ENCODE assay signal across 10 mouse cellular contexts in genomic region chr12:24734828-24735394, GRCm38 (mm10). TPM values are rescaled to one million over a fixed set of nuclear protein-coding genes. Genes with fewer than 3 reads are reported as not detected.
DNase-seq lines count a peak whose midpoint lies in the region; ATAC-seq and TF ChIP-seq lines count a peak whose summit lies in the region.
"Had no signal": no experiment of that assay in that cellular context is flagged by ENCODE, and none has a peak within 500 bp of the region (broad histone marks: within the 10 kb centered on the region; RNA-seq: fewer than 3 reads in every experiment).

No protein-coding gene starts in this region.

- no peak for TF ChIP-seq CTCF in heart, postnatal 0 days (IDR thresholded peaks at IDR 0.05; ENCODE audit: low read depth)

- H3K4me1 ChIP-seq in heart, postnatal 0 days (ENCODE audit: control insufficient read depth, insufficient read depth) = no peaks in the 10 kb centered on the region
- peaks cover 4% of the 10 kb centered on the region; the same call in 1 of the 2 replicates for H3K4me1 ChIP-seq in heart, embryonic 10.5 days
- H3K4me1 ChIP-seq in hindbrain, embryonic 16.5 days (ENCODE audit: control insufficient read depth, insufficient read depth, low read depth, low read length) = no peaks in the 10 kb centered on the region; the same call in 1 of the 2 replicates
- H3K4me1 ChIP-seq: embryonic facial prominence, embryonic 13.5 days; liver, embryonic 15.5 days had no signal

- DNase-seq in heart, postnatal 0 days (ENCODE audit: low spot score) = peak; percentile 29
- DNase-seq in heart, embryonic 10.5 days (ENCODE audit: low spot score) = no peak
- peak; percentile 73 for DNase-seq in urinary bladder, postnatal 14 days (ENCODE audit: low spot score)
- no peak for DNase-seq in urinary bladder, adult 2 months (ENCODE audit: low spot score)
- no peak for DNase-seq in frontal cortex, postnatal 14 days (ENCODE audit: low spot score in 2 of 2)
- DNase-seq in natural killer cell, adult 2 months (ENCODE audit: low spot score in 2 of 2) = no peak

- H3K4me2 ChIP-seq in heart, postnatal 0 days (ENCODE audit: low read depth, low read length) = no peak overlapping the region
- no peak overlapping the region for H3K4me2 ChIP-seq in hindbrain, embryonic 16.5 days (ENCODE audit: low read length)
- no peak overlapping the region for H3K4me2 ChIP-seq in myocyte (ENCODE audit: low read depth)
- H3K4me2 ChIP-seq: embryonic facial prominence, embryonic 13.5 days; liver, embryonic 15.5 days had no signal

- WGBS in heart, postnatal 0 days = 61% methylated on average over 13 of the region's 13 CpGs
- WGBS in heart, embryonic 10.5 days = 79% methylated on average over 13 of the region's 13 CpGs
- 66% methylated on average over 13 of the region's 13 CpGs for WGBS in hindbrain, embryonic 16.5 days

- no peak for TF ChIP-seq POLR2A in myocyte (IDR thresholded peaks at IDR 0.05; ENCODE audit: insufficient read length, low read depth)

- H3ac ChIP-seq in myocyte (ENCODE audit: control insufficient read depth, insufficient read length) = no peak overlapping the region

- no peak; the same call in 1 of the 2 replicates for ATAC-seq in heart, postnatal 0 days (ENCODE audit: insufficient read depth, low read depth)
- ATAC-seq in hindbrain, embryonic 16.5 days = peak; percentile 79

- no peak overlapping the region for H3K27ac ChIP-seq in heart, postnatal 0 days (ENCODE audit: low read depth)
- H3K27ac ChIP-seq in heart, embryonic 10.5 days = no peak overlapping the region
- peak overlapping the region; percentile 2; the same call in 1 of the 2 replicates for H3K27ac ChIP-seq in hindbrain, embryonic 16.5 days (ENCODE audit: low read depth, low read length)
- H3K27ac ChIP-seq: embryonic facial prominence, embryonic 13.5 days; liver, embryonic 15.5 days had no signal

- H3K9ac ChIP-seq in heart, postnatal 0 days (replicated peaks; ENCODE audit: low read depth, low read length) = no peak overlapping the region
- H3K9ac ChIP-seq in hindbrain, embryonic 16.5 days (ENCODE audit: low read depth, low read length) = no peak overlapping the region
- H3K9ac ChIP-seq: embryonic facial prominence, embryonic 13.5 days; liver, embryonic 15.5 days had no signal

- H3K4me3 ChIP-seq in heart, postnatal 0 days (ENCODE audit: low read depth, low read length) = no peak overlapping the region
- H3K4me3 ChIP-seq in heart, embryonic 10.5 days = no peak overlapping the region
- no peak overlapping the region for H3K4me3 ChIP-seq in hindbrain, embryonic 16.5 days (ENCODE audit: low read length)
- no peak overlapping the region for H3K4me3 ChIP-seq in myocyte
- H3K4me3 ChIP-seq: embryonic facial prominence, embryonic 13.5 days; liver, embryonic 15.5 days had no signal

- no peaks in the 10 kb centered on the region for H3K36me3 ChIP-seq in heart, postnatal 0 days (replicated peaks; ENCODE audit: control insufficient read depth, insufficient read depth, low read length)
- H3K36me3 ChIP-seq in heart, embryonic 10.5 days = no peaks in the 10 kb centered on the region
- H3K36me3 ChIP-seq in hindbrain, embryonic 16.5 days (ENCODE audit: control insufficient read depth, insufficient read depth, low read length) = no peaks in the 10 kb centered on the region
- H3K36me3 ChIP-seq in myocyte (ENCODE audit: control insufficient read depth, insufficient read depth) = no peaks in the 10 kb centered on the region
- H3K36me3 ChIP-seq: embryonic facial prominence, embryonic 13.5 days; liver, embryonic 15.5 days had no signal

- TF ChIP-seq EP300 in heart, postnatal 0 days (IDR thresholded peaks at IDR 0.05; ENCODE audit: low read depth) = no peak

- H3K27me3 ChIP-seq in heart, postnatal 0 days (ENCODE audit: control insufficient read depth, insufficient read depth, low read length) = no peaks in the 10 kb centered on the region
- H3K27me3 ChIP-seq in heart, embryonic 10.5 days (ENCODE audit: insufficient read depth, poor library complexity, severe bottlenecking) = no peaks in the 10 kb centered on the region
- H3K27me3 ChIP-seq in hindbrain, embryonic 16.5 days (replicated peaks; ENCODE audit: control insufficient read depth, insufficient read depth, low read length) = no peaks in the 10 kb centered on the region
- H3K27me3 ChIP-seq in myocyte (ENCODE audit: control insufficient read depth, insufficient read depth, insufficient read length) = no peaks in the 10 kb centered on the region
- H3K27me3 ChIP-seq: embryonic facial prominence, embryonic 13.5 days; liver, embryonic 15.5 days had no signal

- no peaks in the 10 kb centered on the region for H3K9me3 ChIP-seq in heart, postnatal 0 days (replicated peaks; ENCODE audit: control insufficient read depth, low read length)
- H3K9me3 ChIP-seq in heart, embryonic 10.5 days = no peaks in the 10 kb centered on the region
- no peaks in the 10 kb centered on the region for H3K9me3 ChIP-seq in hindbrain, embryonic 16.5 days (ENCODE audit: control insufficient read depth, low read length)
- H3K9me3 ChIP-seq: embryonic facial prominence, embryonic 13.5 days; liver, embryonic 15.5 days had no signal

- H3K79me2 ChIP-seq in myocyte (ENCODE audit: control insufficient read depth, insufficient read depth) = no peaks in the 10 kb centered on the region

TF ChIP-seq in myocyte, 11 proteins besides CTCF, POLR2A, EP300 and RAD21:
- peak; percentile 58; the same call in 1 of the 2 replicates for TF ChIP-seq CEBPB (IDR thresholded peaks at IDR 0.05; ENCODE audit: insufficient read depth, poor library complexity, severe bottlenecking)
- TF ChIP-seq MYOG (IDR thresholded peaks at IDR 0.05; ENCODE audit: control insufficient read depth in 1 of 3, insufficient read depth in 1 of 3, insufficient read length in 2 of 3, low read depth in 2 of 3) = peak in 2 of 3 experiments; percentile 7 to 62
- TF ChIP-seq SRF (IDR thresholded peaks at IDR 0.05; ENCODE audit: control insufficient read depth, insufficient read length, low read depth) = no peak
- peak in 2 of 3 experiments; percentile 44 to 87 for TF ChIP-seq MYOD1 (IDR thresholded peaks at IDR 0.05; ENCODE audit: control insufficient read depth in 1 of 3, insufficient read length in 2 of 3, low read depth in 2 of 3)

RNA-seq across cellular contexts. Expression of gene Rrm2, which starts 26.9 kb away (rescaled TPM):
- total RNA-seq in heart, postnatal 0 days (2014; rRNA removed; ENCODE audit: low replicate concordance) = 76.8 and 78.0 TPM in 2 replicates
- polyA plus RNA-seq in heart, postnatal 0 days (2015; fragmentation: Nextera tagmentation; extraction: Ambion mirVana) = 81.8 and 90.3 TPM in 2 replicates
- 307 TPM in 2 replicates for polyA plus RNA-seq in heart, embryonic 10.5 days (2016; fragmentation: Nextera tagmentation; extraction: Ambion mirVana)
- 3.9 and 4.0 TPM in 2 replicates for polyA plus RNA-seq in urinary bladder, adult 2 months (2012; rRNA removed)
- 54.2 and 66.2 TPM in 2 replicates for polyA plus RNA-seq in hindbrain, embryonic 16.5 days (2015; fragmentation: Nextera tagmentation; extraction: Ambion mirVana)
- 73.0 TPM for polyA plus RNA-seq in myocyte (2012; fragmentation: generic; extraction: Trizol)

RNA-seq across cellular contexts. Expression of gene Cys1, which starts 53.3 kb away (rescaled TPM):
- 2.5 and 3.8 TPM in 2 replicates for total RNA-seq in heart, postnatal 0 days (2014; rRNA removed; ENCODE audit: low replicate concordance)
- polyA plus RNA-seq in heart, postnatal 0 days (2015; fragmentation: Nextera tagmentation; extraction: Ambion mirVana) = 0.85 and 0.89 TPM in 2 replicates
- 0.28 and 0.34 TPM in 2 replicates for polyA plus RNA-seq in heart, embryonic 10.5 days (2016; fragmentation: Nextera tagmentation; extraction: Ambion mirVana)
- 49.0 and 49.9 TPM in 2 replicates for polyA plus RNA-seq in urinary bladder, adult 2 months (2012; rRNA removed)
- polyA plus RNA-seq in hindbrain, embryonic 16.5 days (2015; fragmentation: Nextera tagmentation; extraction: Ambion mirVana) = 1.5 and 1.6 TPM in 2 replicates
- polyA plus RNA-seq in myocyte (2012; fragmentation: generic; extraction: Trizol) = 0.26 TPM

Comparison
In these comparisons a context has a peak if more than half of its experiments do, and no peak if none do; other contexts are left out.
1. DNase-seq: peak in heart, postnatal 0 days (single experiment) and urinary bladder, postnatal 14 days (single experiment); none in heart, embryonic 10.5 days (single experiment), urinary bladder, adult 2 months (single experiment), frontal cortex, postnatal 14 days (0 of 2) and natural killer cell, adult 2 months (0 of 2).
2. RNA of gene Rrm2, which starts 26.9 kb away (polyA plus RNA-seq): 307 TPM in heart, embryonic 10.5 days, 81.8 to 90.3 TPM in heart, postnatal 0 days, 73.0 TPM in myocyte (single experiment) and 54.2 to 66.2 TPM in hindbrain, embryonic 16.5 days; 3.9 to 4.0 TPM in urinary bladder, adult 2 months; every median in the first group is over 10 times any median in the second.
3. RNA of gene Cys1, which starts 53.3 kb away (polyA plus RNA-seq): 49.0 to 49.9 TPM in urinary bladder, adult 2 months; 1.5 to 1.6 TPM in hindbrain, embryonic 16.5 days, 0.85 to 0.89 TPM in heart, postnatal 0 days, 0.28 to 0.34 TPM in heart, embryonic 10.5 days and 0.26 TPM in myocyte (single experiment); every median in the first group is over 10 times any median in the second.